Mouse (Mus musculus) neutrophil, adult 5-6 weeks (primary cell): ENCODE data around the gene Robo1. TPM values are rescaled to one million over a fixed set of nuclear protein-coding genes. Genes with fewer than 3 reads are reported as not detected.
"Not testable (repeated sequence)": the region's sequence is repeated elsewhere in the genome, so short reads cannot be mapped to it uniquely, and the experiment has no call there.

Experiments used
- ATAC-seq: fragments of 151-379, 151-347 bp; 2 replicates; pipeline ENCODE4 v1.8.0; 2017; ENCODE audit warnings: mild to moderate bottlenecking, moderate TSS enrichment; ENCODE audit not compliant: insufficient number of reproducible peaks, poor library complexity, low FRiP score, severe bottlenecking; ENCODE audit errors: extremely low read depth
- total RNA-seq: library from RNA; stranded (forward); fragments of 200-1000 nt; gene quantifications from 2 replicates; pipeline ENCODE4 v1.2.3, GENCODE M21; 2017

The Robo1 gene
- total RNA-seq, 1 experiment from 2014 or later: not detected

DNA sequence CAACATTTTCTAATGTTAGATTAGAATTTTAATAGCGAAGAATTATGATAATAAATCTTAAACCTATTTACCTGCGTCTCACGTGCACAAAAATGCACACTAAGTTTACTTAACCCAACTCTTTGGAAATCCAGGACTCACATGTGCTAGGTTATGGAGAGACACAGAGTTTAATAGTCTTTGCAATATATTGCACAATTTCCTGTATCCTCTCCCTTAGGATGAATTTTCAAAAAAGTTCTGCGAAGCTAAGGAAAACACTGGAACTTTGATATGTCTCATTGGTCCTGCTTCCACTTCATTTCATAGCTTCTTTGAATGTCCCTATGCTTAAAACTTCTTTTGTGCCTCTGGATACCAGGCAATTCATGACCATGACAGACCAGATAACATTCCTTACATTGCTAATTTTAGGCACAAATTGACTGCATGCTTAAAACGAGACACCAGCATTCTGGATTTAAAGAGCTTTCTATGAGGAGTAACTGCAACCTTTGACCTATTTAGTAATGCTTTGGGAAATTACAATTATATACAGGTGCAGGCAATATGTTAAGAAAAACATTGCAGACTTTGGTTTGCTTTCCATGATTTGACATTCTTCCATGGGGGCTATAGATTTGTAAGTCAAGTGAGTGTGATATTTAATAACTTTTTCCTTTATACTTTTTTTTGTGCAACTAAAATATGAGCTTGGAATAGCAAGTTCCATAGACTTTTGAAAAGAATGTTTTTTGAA, 111.4 kb downstream of the Robo1 start:
- ATAC-seq: no peak

- no peak for ATAC-seq
Measured at GRCm38 (mm10) chr16:72422426-72422825, 114.3 kb downstream of the Robo1 start.

- ATAC-seq: no peak
Measured at GRCm38 (mm10) chr16:72434396-72434795, 126.3 kb downstream of the Robo1 start.

GRCm38 (mm10) chr16:72444428-72445135, 136.5 kb downstream of the Robo1 start:
- ATAC-seq: no peak

DNA sequence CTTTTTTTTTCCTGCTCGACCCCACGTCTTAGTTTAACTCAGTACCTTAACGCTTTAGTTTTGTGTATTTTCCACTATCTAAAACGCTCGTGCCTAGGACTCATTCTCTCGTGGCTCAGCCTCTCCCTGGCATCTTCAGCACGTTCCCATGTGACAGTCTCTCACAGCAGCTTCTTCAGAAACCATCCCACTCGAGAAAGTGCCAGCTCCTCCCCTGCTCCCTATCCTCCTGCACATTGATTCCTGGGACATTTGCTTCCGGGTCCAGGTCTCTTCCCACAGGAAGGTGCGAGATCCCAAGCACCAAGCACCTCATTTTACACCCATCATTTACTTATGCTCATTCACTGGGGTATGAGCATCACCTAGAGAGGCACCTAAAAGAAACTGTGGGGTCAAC, 150.0 kb downstream of the Robo1 start:
- ATAC-seq: no peak

- no peak for ATAC-seq
Measured at GRCm38 (mm10) chr16:72458576-72458975, 150.5 kb downstream of the Robo1 start.

GRCm38 (mm10) chr16:72465696-72466095, 157.6 kb downstream of the Robo1 start:
- ATAC-seq: no peak

GRCm38 (mm10) chr16:72470037-72470673, 162.0 kb downstream of the Robo1 start:
- no peak for ATAC-seq

- ATAC-seq: no peak
Measured at GRCm38 (mm10) chr16:72510716-72511199, 202.7 kb downstream of the Robo1 start.

DNA sequence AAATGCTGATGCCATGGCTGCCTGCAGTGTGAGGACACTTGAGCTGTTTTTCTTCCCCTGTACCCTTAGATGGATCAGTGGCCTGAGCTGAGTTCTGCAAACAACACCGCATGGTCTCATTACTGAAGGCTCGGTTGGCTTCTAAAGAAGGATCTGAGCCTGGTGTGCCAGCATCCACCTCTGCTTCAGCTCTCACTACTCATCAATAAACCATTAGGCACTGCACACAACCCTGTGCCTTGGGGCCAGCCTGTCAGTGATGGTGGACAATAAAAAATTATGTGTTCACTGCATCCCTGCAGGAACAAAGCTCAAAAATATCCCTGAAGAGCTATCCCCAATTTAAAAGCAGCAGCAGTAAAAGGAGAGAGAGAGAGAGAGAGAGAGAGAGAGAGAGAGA, 223.2 kb downstream of the Robo1 start:
- no peak for ATAC-seq

DNA sequence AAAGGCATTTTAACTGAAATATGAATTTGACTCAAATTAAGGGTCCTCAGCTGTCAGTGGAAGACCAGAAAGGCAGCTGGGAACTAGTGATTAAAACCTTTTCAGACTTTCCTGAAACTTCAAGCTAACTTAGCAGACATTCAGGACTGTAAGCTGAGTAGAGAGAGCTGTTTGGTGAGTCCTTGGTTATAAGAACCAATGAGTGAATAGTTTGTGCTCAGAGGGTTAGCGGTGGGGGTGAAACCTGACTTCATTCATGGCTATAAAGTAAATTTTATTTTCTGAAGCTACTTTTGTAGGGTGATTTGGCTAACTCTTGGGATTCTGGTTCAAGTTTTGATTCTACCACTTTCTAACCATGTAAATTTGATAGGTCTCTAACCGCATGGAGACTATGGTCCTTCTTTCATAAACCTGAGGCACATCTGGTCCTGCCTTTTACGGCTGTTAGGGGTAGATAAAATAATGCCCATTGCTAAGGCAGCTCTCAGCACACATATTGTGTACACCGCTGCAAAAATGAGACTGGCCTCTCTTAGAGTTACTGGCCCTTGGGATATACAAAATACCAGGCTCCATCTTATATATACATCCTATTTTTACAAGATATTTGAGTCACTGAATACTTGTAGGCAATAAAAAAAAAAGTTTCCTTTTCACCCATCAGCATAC, 225.9 kb downstream of the Robo1 start:
- no peak for ATAC-seq

DNA sequence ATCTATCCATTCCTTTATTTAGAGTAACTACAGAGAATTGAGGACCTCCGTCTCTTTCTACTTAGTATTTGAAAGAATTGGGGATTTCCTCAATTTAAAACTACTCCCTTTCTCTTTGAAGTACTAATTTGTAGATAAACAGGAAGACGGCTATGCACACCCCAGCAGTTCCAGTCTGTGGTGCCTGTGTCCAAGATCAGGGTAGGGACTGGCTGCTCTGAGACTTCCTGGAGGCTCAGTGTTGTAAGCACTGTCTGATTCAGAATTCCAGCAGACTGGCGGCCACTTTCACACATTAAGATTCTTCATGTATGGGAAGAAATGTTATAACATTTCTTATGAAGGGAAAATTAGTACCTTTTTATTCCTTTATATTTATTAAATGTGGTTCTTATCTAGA, 230.1 kb downstream of the Robo1 start:
- no peak for ATAC-seq

GRCm38 (mm10) chr16:72543928-72544327, 235.8 kb downstream of the Robo1 start:
- no peak for ATAC-seq

DNA sequence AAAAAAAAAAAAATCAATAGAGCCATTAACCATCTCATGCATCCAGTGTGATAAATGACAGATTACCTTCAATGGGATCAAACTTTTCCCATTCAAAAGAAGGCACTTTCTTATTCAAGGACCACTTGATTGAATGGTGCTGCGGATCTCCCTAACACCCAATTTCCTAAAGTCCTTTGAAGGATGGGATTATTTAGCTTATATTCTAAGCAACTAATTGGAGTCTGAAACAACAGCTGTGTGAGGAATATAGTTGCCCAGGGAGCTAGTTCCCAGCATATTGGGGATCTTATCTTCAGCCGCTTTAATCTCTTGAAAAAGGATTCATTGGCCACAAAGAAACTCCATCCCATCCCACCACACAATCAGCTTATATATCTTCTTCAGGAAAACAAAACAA, 236.8 kb downstream of the Robo1 start:
- no peak for ATAC-seq

DNA sequence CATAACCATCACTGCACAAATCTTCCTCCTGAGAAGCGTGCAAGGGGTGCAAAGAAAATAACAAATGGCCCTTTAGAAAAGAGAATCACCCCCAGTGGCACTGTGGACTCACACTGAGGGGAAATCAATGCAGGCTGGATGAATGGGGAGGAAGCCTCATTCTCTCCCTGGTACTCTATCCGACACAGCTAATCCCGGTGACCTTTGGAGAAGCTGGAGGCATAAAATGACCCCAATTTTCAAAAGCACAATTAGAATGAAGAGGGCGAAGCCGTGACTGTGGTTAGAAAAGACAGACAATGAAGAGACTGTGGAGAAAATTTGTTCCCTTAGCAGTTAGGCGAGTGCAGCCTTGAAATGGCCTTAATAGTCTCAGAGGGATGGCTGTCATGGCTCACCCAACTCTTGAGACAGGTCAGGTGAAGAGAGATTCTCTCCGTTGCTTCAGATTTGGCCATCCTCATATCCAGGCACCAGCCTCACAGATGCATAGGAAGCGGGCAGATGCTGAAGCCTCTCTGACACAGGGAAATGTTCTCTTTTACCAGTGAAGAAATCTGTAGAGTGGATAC, 243.7 kb downstream of the Robo1 start:
- ATAC-seq: no peak

DNA sequence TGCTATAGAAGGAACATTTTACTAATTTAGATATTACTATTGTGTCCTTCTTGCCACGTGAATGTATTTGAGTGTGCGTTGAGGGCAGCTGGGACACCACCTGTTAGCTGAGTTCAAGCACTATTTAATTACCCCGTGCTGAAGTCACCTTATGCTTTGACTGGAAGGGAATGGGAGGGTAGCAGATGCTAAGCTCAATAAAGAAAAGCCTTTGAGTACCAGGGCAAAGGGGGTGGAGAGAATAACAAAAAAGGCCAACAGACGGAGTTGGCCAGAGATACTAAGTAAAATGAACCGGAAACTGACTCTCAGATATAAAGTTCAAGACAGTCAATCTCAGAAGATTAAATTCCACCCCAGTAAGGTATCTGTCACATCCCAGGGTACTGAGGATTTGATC, 245.6 kb downstream of the Robo1 start:
- no peak for ATAC-seq

GRCm38 (mm10) chr16:72562149-72562548, 254.0 kb downstream of the Robo1 start:
- not testable (repeated sequence) for ATAC-seq

DNA sequence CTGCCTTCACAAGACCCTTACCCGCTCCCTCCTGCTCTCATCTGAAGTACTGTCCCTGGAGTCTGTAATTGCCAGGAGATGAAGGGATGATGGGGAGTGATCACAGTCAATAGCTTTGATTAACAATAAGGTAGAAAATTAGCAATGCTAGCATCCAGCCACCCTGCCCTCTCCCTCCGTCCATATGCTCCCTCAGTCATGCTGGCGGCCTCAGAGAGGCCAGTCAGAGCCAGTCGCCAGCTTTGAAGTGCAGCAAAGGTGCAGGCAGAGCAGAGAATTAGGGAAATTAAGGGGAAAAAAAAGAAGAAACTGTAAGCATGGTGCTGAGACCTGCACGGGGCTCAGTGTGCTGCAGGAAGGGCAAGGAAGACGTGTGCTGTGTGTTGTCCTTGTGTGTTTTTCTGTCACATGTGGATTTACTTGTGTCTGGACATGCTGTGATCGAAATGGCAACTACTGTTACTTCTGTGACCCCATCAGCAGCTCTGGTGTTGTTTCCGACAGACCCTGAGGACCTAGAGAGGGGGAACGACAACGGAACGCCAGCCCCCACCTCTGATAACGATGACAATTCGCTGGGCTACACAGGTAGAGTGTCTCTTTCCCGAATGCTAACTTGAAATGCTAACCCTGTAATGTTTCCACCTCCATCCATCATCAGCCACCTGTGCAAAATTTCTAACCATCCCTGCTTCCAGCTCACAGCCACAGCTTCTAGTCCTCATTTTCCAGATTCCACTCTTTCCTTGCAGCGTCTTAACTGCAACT, 255.3 kb downstream of the Robo1 start:
- no peak for ATAC-seq
